Mouse (Mus musculus): Measurements from ENCODE around the gene Evi2b. TPM values are rescaled to one million over a fixed set of nuclear protein-coding genes. Genes with fewer than 3 reads are reported as not detected.

The Evi2b gene
- total RNA-seq, 2 experiments from 2014 or later: 32.1 to 94.9 TPM

- ATAC-seq (replicated peaks; ENCODE audit: low FRiP score, low TSS enrichment, poor library complexity, severe bottlenecking): no peak
These were observed 3.0 kb upstream of the Evi2b start for GRCm38 (mm10) chr11:79526549-79526948.

- no peak for ATAC-seq (replicated peaks; ENCODE audit: low FRiP score, low TSS enrichment, poor library complexity, severe bottlenecking)
These were observed 681 bp upstream of the Evi2b start for GRCm38 (mm10) chr11:79524310-79524575.

GRCm38 (mm10) chr11:79522944-79523343, 618 bp downstream of the Evi2b start:
- ATAC-seq (replicated peaks; ENCODE audit: low FRiP score, low TSS enrichment, poor library complexity, severe bottlenecking): no peak

GRCm38 (mm10) chr11:79521930-79522329, 1.6 kb downstream of the Evi2b start:
- peak; percentile 48; the same call in 1 of the 2 replicates for ATAC-seq (replicated peaks; ENCODE audit: low FRiP score, low TSS enrichment, poor library complexity, severe bottlenecking)

- no peak for ATAC-seq (replicated peaks; ENCODE audit: low FRiP score, low TSS enrichment, poor library complexity, severe bottlenecking)
These were observed 2.8 kb downstream of the Evi2b start for GRCm38 (mm10) chr11:79520772-79521171.

- ATAC-seq (replicated peaks; ENCODE audit: low FRiP score, low TSS enrichment, poor library complexity, severe bottlenecking): 0 out of 2 replicates have a peak, but pooled peaks have one; percentile 56
These were observed 3.7 kb downstream of the Evi2b start for GRCm38 (mm10) chr11:79519878-79520291.

- ATAC-seq (replicated peaks; ENCODE audit: low FRiP score, low TSS enrichment, poor library complexity, severe bottlenecking): no peak
These were observed 4.3 kb downstream of the Evi2b start for GRCm38 (mm10) chr11:79519299-79519698.

- ATAC-seq (replicated peaks; ENCODE audit: low FRiP score, low TSS enrichment, poor library complexity, severe bottlenecking): no peak
These were observed 7.8 kb downstream of the Evi2b start for GRCm38 (mm10) chr11:79515798-79516197.

- ATAC-seq (replicated peaks; ENCODE audit: low FRiP score, low TSS enrichment, poor library complexity, severe bottlenecking): no peak
These were observed 8.2 kb downstream of the Evi2b start for GRCm38 (mm10) chr11:79515331-79515730.

GRCm38 (mm10) chr11:79511970-79512369, 11.6 kb downstream of the Evi2b start:
- no peak for ATAC-seq (replicated peaks; ENCODE audit: low FRiP score, low TSS enrichment, poor library complexity, severe bottlenecking)

- no peak for ATAC-seq (replicated peaks; ENCODE audit: low FRiP score, low TSS enrichment, poor library complexity, severe bottlenecking)
These were observed 19.1 kb downstream of the Evi2b start for GRCm38 (mm10) chr11:79504506-79504905.

- no peak for ATAC-seq (replicated peaks; ENCODE audit: low FRiP score, low TSS enrichment, poor library complexity, severe bottlenecking)
These were observed 19.7 kb downstream of the Evi2b start, which contains the start of gene Omg for GRCm38 (mm10) chr11:79503845-79504244. TSS of gene Omg (minus strand) at chr11:79504084.

- ATAC-seq (replicated peaks; ENCODE audit: low FRiP score, low TSS enrichment, poor library complexity, severe bottlenecking): no peak
These were observed 20.6 kb downstream of the Evi2b start for GRCm38 (mm10) chr11:79502917-79503316.

GRCm38 (mm10) chr11:79494976-79495800, 28.4 kb downstream of the Evi2b start:
- no peak for ATAC-seq (replicated peaks; ENCODE audit: low FRiP score, low TSS enrichment, poor library complexity, severe bottlenecking)

GRCm38 (mm10) chr11:79484721-79485120, 38.8 kb downstream of the Evi2b start:
- no peak for ATAC-seq (replicated peaks; ENCODE audit: low FRiP score, low TSS enrichment, poor library complexity, severe bottlenecking)

GRCm38 (mm10) chr11:79483876-79484528, 39.6 kb downstream of the Evi2b start:
- ATAC-seq (replicated peaks; ENCODE audit: low FRiP score, low TSS enrichment, poor library complexity, severe bottlenecking): no peak

- ATAC-seq (replicated peaks; ENCODE audit: low FRiP score, low TSS enrichment, poor library complexity, severe bottlenecking): no peak
These were observed 40.2 kb downstream of the Evi2b start for GRCm38 (mm10) chr11:79483392-79483791.

GRCm38 (mm10) chr11:79468097-79468496, 55.5 kb downstream of the Evi2b start:
- ATAC-seq (replicated peaks; ENCODE audit: low FRiP score, low TSS enrichment, poor library complexity, severe bottlenecking): no peak
